Mouse (Mus musculus) stomach, embryonic 14.5 days (tissue): Measurements from ENCODE around the gene Slc1a4. TPM values are rescaled to one million over a fixed set of nuclear protein-coding genes. Genes with fewer than 3 reads are reported as not detected.

Experiments used
- ATAC-seq: fragments of 200-750 bp; cut with Nextera tagmentation; 2 replicates; pipeline ENCODE4 v1.8.0; 2017; ENCODE audit warnings: low read depth, moderate TSS enrichment; ENCODE audit not compliant: insufficient number of reproducible peaks, insufficient read depth, low FRiP score
- H3K27ac ChIP-seq: fragments of 300-500 bp; sonication (generic); 2 replicates; pipeline ENCODE4 v1.5.1; 2014; ENCODE audit warnings: mild to moderate bottlenecking, low read length, moderate library complexity, mixed read lengths
- H3K27me3 ChIP-seq: fragments of 300-500 bp; sonication (generic); 2 replicates; pipeline ENCODE4 v1.6.1; 2014; ENCODE audit warnings: low read length, control low read depth, mixed read lengths; ENCODE audit not compliant: control insufficient read depth, insufficient read depth
- H3K36me3 ChIP-seq: fragments of 300-500 bp; sonication (generic); 2 replicates; pipeline ENCODE4 v1.6.1; 2014; ENCODE audit warnings: mild to moderate bottlenecking, control low read depth, low read length, moderate library complexity, mixed read lengths; ENCODE audit not compliant: control insufficient read depth, insufficient read depth
- H3K4me1 ChIP-seq: fragments of 300-500 bp; sonication (generic); 2 replicates; pipeline ENCODE4 v1.6.1; 2014; ENCODE audit warnings: low read length, control low read depth, mixed read lengths; ENCODE audit not compliant: control insufficient read depth, insufficient read depth
- H3K4me2 ChIP-seq: fragments of 300-500 bp; sonication (generic); replicated peaks from 2 replicates; pipeline ENCODE4 v1.6.1; 2014; ENCODE audit warnings: low read depth, low read length, control low read depth
- H3K4me3 ChIP-seq: fragments of 300-500 bp; sonication (generic); 2 replicates; pipeline ENCODE4 v1.5.1; 2014; ENCODE audit warnings: low read depth, low read length, control low read depth
- H3K9ac ChIP-seq: fragments of 300-500 bp; sonication (generic); replicated peaks from 2 replicates; pipeline ENCODE4 v1.6.1; 2014; ENCODE audit warnings: low read depth, mild to moderate bottlenecking, control low read depth, low read length, moderate library complexity, mixed read lengths
- H3K9me3 ChIP-seq: fragments of 300-500 bp; sonication (generic); 2 replicates; pipeline ENCODE4 v1.6.1; 2016; ENCODE audit warnings: low read depth, low read length, control low read depth; ENCODE audit not compliant: control insufficient read depth
- WGBS: fragments of 180-500 bp; shearing (Covaris S2); extraction: QIAGEN DNeasy Blood & Tissue Kit; methylation state at CpG from one replicate; pipeline ENCODE4 v1.1.7; 2014; 5-methylcytosine and 5-hydroxymethylcytosine counted together
- polyA plus RNA-seq: library from polyadenylated mRNA; unstranded; fragments of >200 nt; fragmentation: Nextera tagmentation; extraction: Ambion mirVana; gene quantifications from 2 replicates; pipeline ENCODE4 v1.2.1, GENCODE M21; 2014

Slc1a4 gene
- polyA plus RNA-seq, 1 experiment from 2014 or later: 18.0 TPM

GRCm38 (mm10) chr11:20262628-20263380 is 69.7 kb downstream of the Slc1a4 start:
- Histone ChIP-seq H3K27ac (no peak overlapping the region), H3K4me3 (no peak overlapping the region), H3K9ac (no peak overlapping the region), H3K27me3 (no peaks in the 10 kb centered on the region), H3K4me2 (no peak overlapping the region), H3K36me3 (no peaks in the 10 kb centered on the region), H3K4me1 (no peaks in the 10 kb centered on the region), H3K9me3 (no peaks in the 10 kb centered on the region)
- WGBS: 58% methylated on average over 8 of the region's 8 CpGs
- ATAC-seq: no peak

DNA sequence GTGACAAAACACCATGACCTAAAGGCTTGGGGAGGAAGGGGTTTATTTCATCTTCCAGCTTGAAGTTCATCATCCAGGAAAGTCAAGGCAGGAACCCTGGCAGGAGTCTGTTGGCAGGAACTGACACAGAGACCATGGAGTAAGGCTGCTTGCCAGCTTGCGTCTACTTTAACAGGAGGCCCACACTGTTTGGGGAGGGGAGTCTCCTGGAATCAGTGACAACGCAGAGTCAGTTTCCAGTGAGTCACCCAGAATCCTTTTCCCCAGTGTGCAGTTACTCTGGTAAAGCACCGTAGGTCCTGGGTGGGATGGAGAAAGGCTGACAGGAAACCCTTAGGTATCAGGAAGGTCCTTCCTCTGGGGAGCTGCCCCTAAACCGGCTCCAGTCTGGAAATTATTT is 77.7 kb downstream of the Slc1a4 start:
- 87% methylated on average over 4 of the region's 4 CpGs for WGBS
- H3K9ac ChIP-seq: no peak overlapping the region
- H3K36me3 ChIP-seq: no peaks in the 10 kb centered on the region
- no peaks in the 10 kb centered on the region for H3K9me3 ChIP-seq
- ATAC-seq: no peak
- no peak overlapping the region for H3K4me2 ChIP-seq
- no peak overlapping the region for H3K4me3 ChIP-seq
- no peak overlapping the region for H3K27ac ChIP-seq
- H3K4me1 ChIP-seq: no peaks in the 10 kb centered on the region
- no peaks in the 10 kb centered on the region for H3K27me3 ChIP-seq

GRCm38 (mm10) chr11:20253088-20253487 is 79.4 kb downstream of the Slc1a4 start:
- no peak for ATAC-seq
- H3K36me3 ChIP-seq: no peaks in the 10 kb centered on the region
- H3K4me3 ChIP-seq: no peak overlapping the region
- 79% methylated on average over 2 of the region's 2 CpGs for WGBS
- no peaks in the 10 kb centered on the region for H3K27me3 ChIP-seq
- no peak overlapping the region for H3K4me2 ChIP-seq
- peaks cover 3% of the 10 kb centered on the region; the same call in 1 of the 2 replicates for H3K4me1 ChIP-seq
- H3K9ac ChIP-seq: no peak overlapping the region
- no peak overlapping the region for H3K27ac ChIP-seq
- no peaks in the 10 kb centered on the region for H3K9me3 ChIP-seq

Other genes with a start within 250 kb of the Slc1a4 start
- gene Actr2, start 219.8 kb downstream of the Slc1a4 start, polyA plus RNA-seq: 74.8 and 75.7 TPM in 2 replicates
- gene Rab1a, start 131.3 kb downstream of the Slc1a4 start, polyA plus RNA-seq: 241 and 254 TPM in 2 replicates
- gene Cep68, start 83.3 kb downstream of the Slc1a4 start, polyA plus RNA-seq: 33.6 and 34.4 TPM in 2 replicates
- 32.6 and 36.0 TPM in 2 replicates for gene Sertad2, start 210.5 kb upstream of the Slc1a4 start, polyA plus RNA-seq